Mouse (Mus musculus) 3134 (cell line): Measurements from ENCODE around the gene Pip5k1b.

Experiments used
- DNase-seq: peaks from one replicate; pipeline ENCODE4 v3.0.0-alpha.2; 2011; ENCODE audit warnings: low spot score; ENCODE audit not compliant: insufficient read length; ENCODE audit errors: extremely low read depth

Gene Pip5k1b

DNA sequence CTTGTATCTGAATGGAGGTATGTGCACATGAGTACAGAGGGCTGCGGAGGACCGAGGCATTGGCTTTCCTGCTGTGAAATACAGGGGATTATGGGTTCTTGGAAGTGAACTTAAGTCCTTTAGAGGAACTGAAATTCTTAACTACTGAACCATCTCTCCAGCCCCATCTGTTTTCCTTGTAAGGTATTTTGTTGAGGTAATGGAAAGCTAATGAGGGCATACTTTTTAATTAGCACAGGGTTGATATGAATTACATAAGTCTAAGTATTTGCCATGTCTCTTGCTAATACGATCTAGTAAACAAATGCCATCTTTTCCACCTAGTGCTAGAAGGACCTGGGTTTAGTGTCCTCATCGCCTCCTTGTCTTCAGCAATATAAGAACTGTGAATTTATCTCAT lies 240.4 kb downstream of the Pip5k1b start:
- no peak for DNase-seq

DNA sequence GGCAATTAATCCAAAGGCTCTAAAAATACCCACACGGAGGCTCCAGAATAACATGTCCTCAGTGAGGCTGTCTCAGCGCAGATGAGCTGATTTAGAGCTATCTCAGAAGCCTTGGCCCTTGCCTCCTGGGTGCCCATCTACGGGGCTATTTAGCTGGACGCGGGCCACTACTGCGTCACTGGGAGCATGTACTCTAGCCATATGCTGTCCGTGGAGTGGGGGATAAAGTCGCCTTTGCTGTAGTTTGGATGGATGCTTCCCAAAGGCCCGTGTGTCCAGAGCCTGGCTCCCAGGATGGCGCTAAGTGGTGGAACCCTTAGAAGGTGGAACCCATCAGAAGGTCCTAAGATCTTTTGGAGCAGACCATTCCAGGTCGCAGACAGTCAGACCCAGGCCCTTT lies 241.0 kb downstream of the Pip5k1b start:
- no peak for DNase-seq

DNA sequence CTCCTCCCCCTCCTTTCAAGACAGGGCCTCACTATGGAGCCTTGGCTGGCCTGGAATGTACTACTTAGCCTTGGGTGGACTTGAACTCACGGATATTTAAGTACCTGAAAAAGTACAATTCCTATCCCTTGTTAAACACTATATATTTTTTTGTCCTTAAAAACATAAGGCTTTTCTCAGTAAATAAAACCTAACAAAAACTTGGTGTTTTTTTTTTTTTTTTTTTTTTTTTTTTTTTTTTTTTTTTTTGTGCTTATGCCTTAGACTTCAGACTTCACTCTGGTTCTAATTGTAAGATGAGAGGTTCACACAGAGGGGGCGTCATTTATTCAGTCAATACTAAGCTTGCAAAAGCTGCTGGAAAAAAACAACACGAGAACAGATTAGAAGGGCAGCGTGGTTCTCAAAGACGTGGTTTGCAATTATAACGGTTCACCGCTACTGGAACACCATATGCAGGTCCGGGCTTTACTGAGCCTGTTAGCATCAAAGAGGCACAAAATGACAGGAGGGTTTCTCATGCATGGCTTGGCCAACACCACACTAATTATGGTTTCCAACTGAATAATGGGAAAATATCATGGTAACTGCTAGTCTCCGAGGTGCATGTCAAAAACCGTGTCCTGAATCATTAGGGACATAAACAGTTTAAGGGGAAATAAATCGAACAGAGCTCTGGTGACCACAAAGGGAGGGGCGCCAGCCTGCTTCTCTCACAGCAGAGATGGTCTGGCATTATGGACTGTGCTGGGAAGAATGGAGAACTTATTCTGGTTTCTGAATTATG lies 242.9 kb downstream of the Pip5k1b start:
- no peak for DNase-seq

- no peak for DNase-seq
Observed at GRCm38 (mm10) chr19:24312046-24312445, 243.6 kb downstream of the Pip5k1b start.

DNA sequence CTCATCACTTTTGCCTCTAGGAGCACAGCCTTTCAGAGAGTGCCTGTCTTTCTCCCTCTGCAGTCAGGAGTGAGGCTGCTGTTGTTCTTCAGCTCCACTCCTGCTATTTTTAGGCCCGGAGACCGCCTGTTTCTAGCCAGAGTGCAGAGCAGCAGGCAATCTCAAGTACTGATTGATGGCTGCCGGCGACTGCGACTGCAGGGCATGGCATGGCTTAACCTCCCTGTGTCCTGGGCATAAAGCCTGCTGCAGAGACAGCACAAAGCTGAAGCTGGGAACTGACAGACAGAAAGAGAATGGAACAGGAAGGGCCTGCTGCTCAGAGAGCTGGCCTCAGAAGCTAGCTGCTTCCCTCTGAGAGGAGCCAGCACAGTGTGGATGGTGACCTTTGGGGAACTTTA lies 247.4 kb downstream of the Pip5k1b start:
- no peak for DNase-seq

DNA sequence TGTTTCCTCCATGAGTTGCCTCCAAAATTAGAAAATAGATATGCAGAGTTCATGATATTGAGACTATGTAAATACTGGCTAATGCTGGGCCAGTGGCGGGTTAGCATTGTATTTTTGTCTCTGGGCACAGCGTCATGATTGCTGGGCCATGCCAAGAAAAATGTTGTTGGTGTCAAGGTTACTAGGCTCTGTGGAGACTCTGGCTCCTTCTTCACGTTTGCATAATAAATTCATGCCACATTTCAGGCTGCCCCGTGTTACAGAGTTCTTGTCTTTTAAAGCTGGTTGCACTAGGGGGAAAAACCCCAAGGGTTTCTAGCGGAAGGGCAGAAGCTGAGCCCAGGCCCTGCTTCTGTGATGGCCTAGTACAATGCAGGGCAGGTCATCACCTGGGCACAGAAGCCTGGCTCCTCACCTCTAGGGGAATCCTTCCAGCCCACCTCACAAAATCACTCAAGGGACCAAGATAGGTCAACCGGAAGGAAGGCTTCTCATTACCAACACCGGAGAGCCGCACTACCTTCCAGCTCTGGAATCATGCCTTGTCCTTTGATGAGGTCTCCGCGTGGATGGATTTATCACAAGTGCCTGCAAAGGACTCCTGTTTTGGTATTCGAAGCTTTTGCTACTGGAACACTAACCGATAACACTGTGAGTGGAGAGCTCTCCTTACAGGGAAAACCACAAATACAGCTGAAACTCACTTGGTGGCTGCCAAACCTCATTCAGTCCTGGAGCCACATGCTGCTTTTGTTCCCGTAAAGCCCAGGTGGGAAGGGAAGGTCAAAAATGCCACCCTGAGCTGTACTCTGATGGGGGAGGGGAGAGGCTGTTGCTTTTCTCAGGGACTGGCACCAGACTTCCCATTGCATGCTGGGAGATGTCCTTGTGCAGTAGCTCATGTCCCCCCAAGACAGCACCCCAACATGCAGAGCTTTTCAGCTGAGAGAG lies 248.1 kb downstream of the Pip5k1b start:
- DNase-seq, result no peak

- no peak for DNase-seq
Observed at GRCm38 (mm10) chr19:24306351-24306750, 249.3 kb downstream of the Pip5k1b start.

DNA sequence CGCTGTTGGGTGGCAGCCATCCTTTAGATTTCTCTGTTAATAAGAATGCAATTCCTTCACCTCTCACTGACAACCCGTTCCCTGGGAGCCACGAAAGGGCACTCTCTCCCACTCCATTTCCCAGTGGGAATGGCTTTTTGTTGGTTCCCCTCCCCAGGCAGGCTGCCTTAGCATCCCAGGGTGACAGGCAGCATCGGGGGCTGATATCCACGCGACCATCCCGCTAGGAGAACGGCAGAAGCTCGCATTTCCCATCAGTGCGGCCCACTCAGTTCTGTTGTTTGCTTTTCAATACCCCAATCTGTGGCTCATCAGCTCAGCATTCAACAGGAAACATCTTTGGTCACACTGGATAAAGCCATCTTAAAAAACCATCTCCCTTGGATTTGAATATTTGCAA lies 253.5 kb downstream of the Pip5k1b start:
- no peak for DNase-seq

- no peak for DNase-seq
Observed at GRCm38 (mm10) chr19:24301768-24302148, 253.9 kb downstream of the Pip5k1b start.

- DNase-seq, result peak; percentile 26
Observed at GRCm38 (mm10) chr19:24300994-24301767, 254.5 kb downstream of the Pip5k1b start.

- no peak for DNase-seq
Observed at GRCm38 (mm10) chr19:24293537-24293936, 262.1 kb downstream of the Pip5k1b start.

DNA sequence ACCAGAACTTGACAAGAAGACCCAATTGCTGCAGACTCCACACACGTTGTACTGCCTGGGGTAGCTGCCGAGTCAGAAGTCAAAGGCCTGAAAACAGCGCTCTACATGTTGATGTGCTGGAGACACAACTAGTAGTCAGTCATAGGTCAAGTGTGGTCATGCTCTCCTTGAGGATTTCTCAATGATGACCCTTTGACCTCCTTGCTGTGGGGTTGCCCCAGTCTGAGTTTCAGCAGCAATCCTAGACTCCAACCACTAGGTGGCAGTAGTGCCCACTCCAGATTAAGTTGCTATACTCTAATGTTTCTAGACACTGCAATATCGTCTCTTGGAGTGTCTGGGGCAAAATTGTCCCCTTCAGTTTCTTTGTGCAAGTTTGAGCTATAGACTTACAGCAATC lies 271.5 kb downstream of the Pip5k1b start:
- DNase-seq, result peak; percentile 25

DNA sequence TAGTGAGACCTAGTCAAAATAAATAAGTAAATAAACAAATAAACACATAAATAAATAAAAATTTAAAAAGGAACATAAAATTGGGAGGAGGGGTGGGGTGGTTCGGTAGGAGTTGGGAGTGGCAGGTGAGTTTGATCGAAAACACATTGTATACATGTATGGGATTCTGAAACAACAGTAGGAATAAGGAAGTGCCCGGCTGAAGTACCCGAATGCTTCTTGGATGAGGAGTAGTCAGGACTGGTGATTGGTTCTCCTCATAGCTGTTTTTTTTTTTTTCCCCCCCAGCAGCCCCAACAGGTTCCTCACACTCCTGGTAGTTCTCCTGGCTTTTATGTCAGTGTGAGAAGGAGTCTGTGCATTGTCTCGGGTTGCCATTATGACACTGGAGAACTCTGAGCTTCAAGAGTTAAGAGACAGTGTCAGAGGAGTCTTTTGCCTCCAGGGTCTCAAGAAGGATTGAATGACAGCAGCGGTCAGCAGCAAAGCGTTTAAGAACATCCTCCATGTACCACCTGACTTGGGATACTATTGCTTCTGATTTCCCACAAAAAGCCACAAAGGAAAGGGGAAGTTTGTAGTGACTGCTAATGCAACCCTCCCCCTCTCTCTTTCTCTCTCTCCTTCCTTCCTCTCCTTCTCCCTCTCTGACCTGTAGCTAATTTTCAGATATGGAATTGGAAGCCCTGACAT lies 274.2 kb downstream of the Pip5k1b start:
- no peak for DNase-seq

DNA sequence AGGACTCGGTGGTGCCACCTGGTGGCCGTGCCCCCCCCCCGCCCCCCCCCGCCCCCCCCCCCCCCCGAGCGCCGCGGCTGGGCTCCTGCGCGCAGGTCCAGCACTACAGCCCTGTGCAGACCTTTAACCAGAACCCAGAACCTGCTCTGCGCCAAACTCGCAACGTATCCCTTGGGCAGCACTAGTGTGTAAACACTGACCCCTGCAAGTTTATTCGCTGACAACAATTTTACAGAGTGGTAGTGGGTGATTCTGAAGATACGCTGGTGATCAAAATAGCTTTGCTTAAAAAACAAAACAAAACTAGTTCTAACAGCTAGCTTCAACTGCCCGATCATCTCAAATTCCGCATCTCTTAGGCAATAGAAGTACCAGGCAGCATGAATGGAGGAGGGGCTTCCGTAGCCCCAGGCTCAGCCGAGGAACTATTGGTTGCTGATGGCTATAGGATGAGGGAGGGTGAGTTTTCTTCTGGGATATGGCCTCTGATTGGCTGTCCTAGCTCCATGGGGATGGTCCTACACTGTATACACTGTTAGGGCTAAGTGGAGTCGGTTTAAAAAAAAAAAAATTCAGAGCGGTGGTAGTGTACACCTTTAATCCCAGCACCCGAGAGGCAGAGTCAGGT lies 275.0 kb downstream of the Pip5k1b start, which contains the start of gene Fxn:
TSS of gene Fxn (minus strand) at position 5 of the 628 bp plus-strand sequence.
- no peak for DNase-seq

DNA sequence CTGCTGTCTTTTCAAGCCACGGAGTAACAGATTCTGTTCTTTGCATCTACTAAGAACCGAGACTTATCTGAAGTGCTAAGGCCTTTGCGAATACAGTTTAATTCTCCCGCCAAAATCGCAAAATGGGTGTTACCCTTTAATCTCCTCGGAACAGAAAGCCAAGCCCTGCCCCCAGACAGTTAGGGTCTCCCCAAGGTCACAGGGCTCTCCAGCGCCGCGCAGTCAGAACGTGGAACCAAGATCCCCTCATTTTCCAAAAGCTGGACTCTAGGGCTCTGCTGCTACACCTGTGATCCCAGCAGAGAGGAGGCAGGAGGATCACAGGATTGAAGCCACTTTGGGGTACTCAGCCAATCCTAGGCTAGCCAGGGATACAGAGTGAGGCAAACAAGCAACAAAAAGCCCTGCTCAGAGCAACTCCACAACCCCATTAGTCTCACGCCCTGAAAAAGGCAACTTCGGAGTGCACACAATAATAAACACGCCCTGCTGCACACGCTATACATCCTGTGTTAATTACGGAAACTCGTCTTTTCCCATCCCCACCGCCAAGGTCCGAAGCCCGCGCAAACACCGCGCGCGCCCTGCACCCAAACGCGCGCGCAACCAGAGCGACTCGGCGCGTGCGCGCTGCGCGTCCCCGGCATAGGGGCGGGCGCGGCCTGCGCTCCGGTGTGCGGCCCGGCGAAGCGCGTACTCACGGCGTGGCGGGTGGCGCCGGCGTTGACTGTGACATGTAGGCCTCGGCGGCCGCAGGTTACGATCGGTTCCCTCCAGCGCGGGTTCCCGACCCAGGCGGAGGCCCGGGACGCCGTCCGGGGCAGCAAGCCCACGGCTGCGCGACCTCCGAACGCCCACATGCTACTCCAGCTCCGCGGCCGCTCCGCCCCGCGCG lies 275.7 kb downstream of the Pip5k1b start:
- DNase-seq, result peak; percentile 93

DNA sequence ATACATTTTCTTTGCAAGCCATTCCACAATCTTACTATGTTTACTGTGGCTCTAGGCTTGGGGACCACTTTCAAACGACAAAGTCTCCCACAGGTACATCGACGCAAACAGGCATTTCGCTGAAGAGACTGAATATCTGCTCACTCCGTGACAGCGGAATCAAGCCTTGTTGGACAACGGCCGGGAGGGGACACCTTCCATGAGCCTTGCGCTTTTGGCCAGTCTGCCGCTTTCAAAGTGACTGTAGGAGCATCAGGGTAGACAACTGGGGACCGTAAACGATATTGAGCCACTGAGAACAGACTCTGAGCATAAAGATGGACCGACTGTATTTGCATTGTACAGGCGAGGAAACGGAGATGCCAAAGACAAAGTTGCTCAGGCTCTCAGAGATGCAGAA lies 276.8 kb downstream of the Pip5k1b start:
- DNase-seq, result no peak

- DNase-seq, result no peak
Observed at GRCm38 (mm10) chr19:24274281-24274680, 281.4 kb downstream of the Pip5k1b start.

- DNase-seq, result peak; percentile 55
Observed at GRCm38 (mm10) chr19:24271746-24272426, 283.8 kb downstream of the Pip5k1b start.
